Mouse (Mus musculus) T-helper 17 cell (primary cell): ENCODE results near the gene Nxf1.

Experiments
- in situ Hi-C, 2 experiments: fragments of 300-600 bp; cut with MboI, MseI; formaldehyde crosslinking; loops; 1 replicate in 1 of 2; 2 replicates in 1 of 2; pipeline ENCODE4 v1.15.1; 2025; ENCODE audit warnings: high pct_unique_total_duplicates in 2 of 2

The Nxf1 gene

DNA sequence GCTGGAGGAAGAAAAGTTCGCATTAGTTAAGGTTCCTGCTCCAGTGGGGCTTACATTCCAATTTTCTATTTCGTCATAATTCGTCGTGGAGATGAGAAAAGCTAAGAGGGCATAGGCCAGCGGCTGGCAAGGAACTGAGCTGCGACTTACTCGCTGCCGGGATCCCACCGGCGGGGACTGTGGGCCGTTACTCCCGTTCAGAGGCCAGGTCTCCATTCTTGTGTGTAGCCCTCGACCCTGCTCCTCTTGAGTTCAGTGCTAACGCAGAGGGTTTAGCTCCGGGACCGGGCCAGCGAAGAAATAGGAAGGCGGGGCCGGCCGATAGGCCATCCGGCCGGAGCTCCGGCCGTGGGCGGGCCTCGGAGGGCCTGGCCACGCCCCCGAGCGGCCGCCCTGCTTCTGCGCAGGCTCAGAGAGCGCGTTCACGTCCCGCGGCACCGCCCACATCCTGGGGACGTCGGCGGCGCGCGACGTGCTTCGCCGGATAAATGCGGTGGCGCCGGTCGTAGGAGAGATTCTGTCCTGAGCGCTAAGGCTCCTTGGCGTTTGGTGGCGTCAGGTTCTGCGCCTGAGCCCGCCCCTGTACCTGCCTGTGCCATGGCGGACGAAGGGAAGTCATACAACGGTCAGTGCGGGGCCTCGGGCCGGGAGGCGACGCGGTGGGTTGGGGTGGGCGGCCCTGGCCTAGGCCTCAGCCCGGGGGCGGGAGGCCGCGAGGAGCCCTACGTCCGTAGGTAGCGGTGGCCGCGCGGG is at the start of gene Nxf1:
Nxf1 (plus strand) TSS at position 439 of the 753 bp plus-strand sequence.
- in situ Hi-C loops: no loop called here

DNA sequence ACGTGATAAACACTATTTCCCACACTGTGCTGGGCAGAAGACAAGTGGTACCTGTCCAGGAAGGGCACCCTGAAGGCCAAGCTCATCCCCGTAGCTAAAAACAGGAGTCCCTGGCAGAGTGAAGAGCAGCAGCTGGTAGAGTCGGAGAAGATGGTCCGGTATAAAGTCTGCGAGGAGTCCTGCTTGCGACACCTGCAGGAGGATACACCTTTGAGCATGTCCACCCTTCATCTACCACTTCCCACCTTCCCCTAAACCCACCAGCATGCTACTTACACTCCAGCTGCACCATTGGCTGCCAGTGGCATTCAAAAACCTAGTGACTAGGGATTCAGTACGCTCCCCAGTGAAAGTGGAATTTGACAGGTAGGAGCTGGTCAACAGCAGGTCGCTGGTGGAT is 47.9 kb upstream of the Nxf1 start:
- in situ Hi-C loops: loop anchor here in 1 of 2 experiments (25.0 kb wide), 1 partner anchor 1222 kb away; the partner anchor contains the start of genes Atl3 and Rtn3

DNA sequence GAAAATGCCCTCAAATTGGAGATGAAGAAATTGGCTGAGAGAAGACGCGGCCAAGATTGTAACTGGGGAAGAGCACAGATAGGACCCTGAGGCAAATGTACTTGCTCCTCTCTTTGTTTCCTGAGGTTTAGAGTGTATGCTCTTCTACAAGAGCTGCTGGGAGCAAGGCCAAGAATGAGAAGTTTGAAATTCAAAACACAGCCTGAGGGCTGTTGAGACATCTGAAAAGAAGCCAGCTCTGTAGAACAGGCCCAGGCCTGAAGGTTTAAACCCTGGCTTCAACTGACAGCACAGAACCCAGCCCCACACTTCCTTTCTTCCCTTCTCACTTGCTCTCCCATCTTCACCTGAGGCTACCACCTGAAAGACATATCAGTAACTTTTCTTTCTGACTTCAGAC is 46.8 kb upstream of the Nxf1 start:
- in situ Hi-C loops: loop anchor here (10.0 to 25.0 kb wide), 3 partner anchors 1223 to 1275 kb away; partner anchors contain the start of genes Rtn3 (in 2 of the 2), Atl3 (in 1 of the 2) and Fth1 (in 1 of the 2)

DNA sequence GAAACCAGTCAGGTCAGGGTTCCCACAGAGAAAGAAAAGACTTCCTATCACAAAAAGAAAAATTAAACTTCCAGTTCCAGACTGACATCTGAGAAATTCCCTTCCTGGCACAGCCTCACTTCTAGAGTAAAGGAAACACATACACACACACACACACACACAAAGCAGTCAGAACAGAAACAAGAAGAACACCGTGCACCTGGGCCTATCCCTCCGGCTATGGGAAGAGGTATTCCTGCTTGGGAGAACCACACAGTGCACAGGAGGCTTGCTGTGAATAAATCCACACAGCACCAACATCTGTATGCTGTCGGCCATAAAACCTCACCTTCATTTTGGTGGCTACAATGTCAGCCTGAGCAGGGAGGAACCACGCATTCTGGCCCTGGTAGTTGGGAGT is 45.4 kb upstream of the Nxf1 start:
- in situ Hi-C loops: loop anchor here (10.0 to 25.0 kb wide), 3 partner anchors 1224 to 1273 kb away; partner anchors contain the start of genes Rtn3 (in 2 of the 2), Atl3 (in 1 of the 2) and Fth1 (in 1 of the 2)

DNA sequence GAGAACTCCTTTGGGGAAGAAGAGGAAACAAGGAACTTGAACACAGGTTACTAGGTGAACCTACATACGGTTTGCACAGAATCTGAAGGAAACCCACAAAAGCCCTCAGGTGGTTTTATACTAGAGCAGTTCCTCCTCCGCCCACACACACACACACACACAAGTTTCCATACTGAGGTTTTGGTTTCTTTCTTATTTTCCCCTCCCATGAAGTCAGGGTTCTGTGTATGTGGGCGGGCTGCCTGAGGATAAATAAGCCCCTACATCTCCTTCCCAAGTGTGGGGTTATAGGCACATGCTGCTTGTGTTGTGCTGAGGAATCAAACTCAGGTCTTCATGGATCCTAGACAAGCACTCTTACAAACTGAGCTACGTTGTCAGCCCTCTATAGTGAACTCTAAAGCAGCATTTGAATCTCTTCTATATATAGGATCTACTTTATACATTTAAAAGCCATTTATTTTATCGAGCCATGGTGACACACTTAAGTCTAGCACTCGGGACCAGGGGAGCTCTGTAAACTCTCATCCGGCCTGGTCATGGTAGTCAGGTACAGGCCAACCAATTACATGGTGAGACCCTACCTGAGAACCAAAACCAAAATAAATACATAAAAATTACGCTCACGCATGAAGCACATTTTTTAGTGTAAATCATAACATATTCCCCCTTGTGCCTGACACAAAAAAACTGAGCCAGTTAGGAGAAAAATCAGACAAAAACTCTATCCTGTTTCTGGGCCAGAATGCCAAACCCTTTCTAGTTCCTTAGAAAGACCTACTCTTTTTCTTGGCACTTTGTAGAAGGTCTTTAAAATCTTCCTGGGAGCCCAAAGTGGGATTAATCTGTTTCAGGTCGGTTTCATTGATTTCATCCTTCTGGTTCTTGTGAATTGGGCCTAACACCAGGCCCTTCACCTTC is 44.7 kb upstream of the Nxf1 start:
- in situ Hi-C loops: loop anchor here (10.0 to 25.0 kb wide), 3 partner anchors 1225 to 1273 kb away; partner anchors contain the start of genes Rtn3 (in 2 of the 2), Atl3 (in 1 of the 2) and Fth1 (in 1 of the 2)

DNA sequence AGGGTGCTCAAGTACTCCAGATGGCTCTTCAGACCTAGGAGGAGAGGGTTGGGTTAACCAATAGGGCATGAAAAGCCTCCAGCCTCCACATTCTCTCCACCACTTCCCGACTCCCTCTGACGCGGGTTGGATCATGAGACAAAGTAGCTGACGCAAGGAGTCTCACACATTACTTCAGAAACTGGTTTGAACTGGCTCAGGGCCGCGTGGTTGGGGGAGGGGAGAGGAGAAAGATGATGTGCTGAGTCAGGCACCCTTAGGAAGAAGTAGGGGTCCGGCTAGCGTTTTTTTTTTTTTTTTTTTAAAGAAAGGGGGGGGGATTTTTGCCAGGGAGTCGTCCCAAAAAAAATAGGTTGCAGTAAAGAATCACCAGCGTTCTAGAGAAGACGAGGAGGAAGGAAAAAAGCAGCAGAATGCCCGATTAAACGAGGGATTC is 44.0 kb upstream of the Nxf1 start:
- in situ Hi-C loops: loop anchor here (10.0 to 25.0 kb wide), 3 partner anchors 1226 to 1272 kb away; partner anchors contain the start of genes Rtn3 (in 2 of the 2), Atl3 (in 1 of the 2) and Fth1 (in 1 of the 2)

DNA sequence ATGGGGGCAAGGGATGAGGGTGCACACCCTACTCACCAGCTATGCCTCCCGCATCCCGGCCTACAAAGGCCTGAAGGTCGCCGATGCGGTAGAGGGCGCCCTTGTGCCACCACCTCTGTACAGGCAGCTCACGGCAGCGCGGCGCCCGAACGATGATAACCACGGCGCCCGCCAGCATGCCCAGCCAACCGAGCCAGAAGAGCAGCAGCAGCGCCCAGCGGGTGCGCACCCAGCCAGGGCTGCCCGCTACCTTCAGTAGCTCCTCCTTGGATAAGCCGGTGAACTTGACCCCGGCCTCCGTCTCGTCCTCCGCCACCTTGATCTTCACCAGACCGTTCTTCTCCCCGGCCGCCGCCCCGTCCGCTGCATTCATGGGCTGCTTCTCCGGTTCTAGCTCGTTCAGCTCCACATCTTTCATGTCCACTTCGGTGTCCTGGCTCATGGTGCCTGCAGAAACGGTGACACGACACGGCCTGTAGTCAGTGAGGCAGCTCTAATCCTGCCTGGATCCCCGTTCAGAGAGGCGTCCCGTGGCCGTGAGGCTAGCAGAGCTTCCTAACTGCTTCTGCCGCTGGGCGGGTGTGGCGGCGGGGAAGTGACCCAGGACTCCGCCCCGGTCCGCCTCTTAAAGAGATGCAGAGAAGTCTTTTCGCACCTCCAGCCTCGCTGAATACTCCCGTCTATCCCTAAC is 43.4 kb upstream of the Nxf1 start:
- in situ Hi-C loops: loop anchor here (10.0 to 25.0 kb wide), 3 partner anchors 1226 to 1271 kb away; partner anchors contain the start of genes Rtn3 (in 2 of the 2), Atl3 (in 1 of the 2) and Fth1 (in 1 of the 2)

DNA sequence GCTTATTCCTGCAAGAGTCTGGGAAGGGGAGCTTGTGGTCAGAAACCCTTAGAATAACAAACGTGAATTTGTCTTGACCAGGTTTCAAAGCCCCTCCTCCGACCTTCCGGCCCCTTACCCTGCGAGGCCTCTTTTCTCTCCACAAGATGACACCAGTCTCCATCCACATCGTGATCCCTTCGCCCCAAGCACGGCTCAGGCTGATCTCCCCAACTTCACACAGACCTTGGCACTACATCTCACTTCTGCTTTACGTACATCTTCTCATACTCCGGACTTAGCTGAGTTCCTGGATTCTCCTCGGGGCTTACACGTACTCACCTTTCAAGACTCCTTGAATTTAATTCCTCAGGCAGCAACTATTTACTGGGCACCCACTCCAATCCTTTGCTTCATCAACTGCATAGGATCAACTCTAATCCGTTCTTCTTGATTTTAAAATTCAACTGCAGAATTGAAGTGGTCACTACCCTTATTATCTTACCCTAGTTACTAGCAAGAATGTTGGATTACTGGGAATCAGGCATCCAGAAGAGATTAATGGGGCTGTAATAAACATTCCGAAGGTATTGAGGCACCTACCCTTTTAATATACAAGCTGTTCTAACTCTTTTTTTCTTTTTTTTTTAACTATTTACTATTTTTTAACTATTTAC is 42.7 kb upstream of the Nxf1 start:
- in situ Hi-C loops: loop anchor here (10.0 to 25.0 kb wide), 3 partner anchors 1227 to 1271 kb away; partner anchors contain the start of genes Rtn3 (in 2 of the 2), Atl3 (in 1 of the 2) and Fth1 (in 1 of the 2)

DNA sequence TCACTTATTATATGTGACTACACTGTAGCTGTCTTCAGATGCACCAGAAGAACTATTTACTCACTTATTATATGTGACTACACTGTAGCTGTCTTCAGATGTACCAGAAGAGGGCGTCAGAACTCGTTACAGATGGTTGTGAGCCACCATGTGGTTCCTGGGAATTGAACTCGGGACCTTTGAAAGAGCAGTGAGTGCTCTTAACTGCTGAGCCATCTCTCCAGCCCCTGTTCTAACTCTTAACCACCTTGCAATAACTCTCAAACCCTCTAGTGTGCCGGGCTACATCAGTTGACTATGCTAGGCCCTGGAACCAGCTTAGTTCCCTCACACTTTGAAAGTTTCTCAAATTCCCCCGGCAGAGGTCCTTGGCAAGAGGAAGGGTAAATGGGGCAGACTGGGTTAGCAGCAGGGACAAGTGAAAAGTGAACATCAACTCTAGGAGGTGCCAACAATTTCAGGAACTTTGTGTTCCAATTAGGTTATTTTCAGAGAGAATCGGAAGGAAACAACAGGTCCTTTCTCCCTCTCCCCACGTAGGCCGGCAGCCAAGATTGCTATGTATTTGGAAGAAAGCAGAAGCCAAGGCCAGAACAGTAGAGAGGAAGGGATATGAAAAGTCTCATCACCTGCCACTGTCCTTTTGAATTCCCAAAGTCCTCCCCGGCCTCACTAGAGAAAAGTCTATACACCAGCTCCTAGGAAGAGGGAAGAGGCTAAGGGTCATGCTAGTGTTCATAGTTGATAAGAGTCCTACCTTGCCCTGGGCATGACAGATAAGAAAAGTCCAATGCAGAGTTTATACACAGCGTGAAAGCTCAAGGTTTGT is 42.0 kb upstream of the Nxf1 start:
- in situ Hi-C loops: loop anchor here (10.0 to 25.0 kb wide), 3 partner anchors 1228 to 1270 kb away; partner anchors contain the start of genes Rtn3 (in 2 of the 2), Atl3 (in 1 of the 2) and Fth1 (in 1 of the 2)

DNA sequence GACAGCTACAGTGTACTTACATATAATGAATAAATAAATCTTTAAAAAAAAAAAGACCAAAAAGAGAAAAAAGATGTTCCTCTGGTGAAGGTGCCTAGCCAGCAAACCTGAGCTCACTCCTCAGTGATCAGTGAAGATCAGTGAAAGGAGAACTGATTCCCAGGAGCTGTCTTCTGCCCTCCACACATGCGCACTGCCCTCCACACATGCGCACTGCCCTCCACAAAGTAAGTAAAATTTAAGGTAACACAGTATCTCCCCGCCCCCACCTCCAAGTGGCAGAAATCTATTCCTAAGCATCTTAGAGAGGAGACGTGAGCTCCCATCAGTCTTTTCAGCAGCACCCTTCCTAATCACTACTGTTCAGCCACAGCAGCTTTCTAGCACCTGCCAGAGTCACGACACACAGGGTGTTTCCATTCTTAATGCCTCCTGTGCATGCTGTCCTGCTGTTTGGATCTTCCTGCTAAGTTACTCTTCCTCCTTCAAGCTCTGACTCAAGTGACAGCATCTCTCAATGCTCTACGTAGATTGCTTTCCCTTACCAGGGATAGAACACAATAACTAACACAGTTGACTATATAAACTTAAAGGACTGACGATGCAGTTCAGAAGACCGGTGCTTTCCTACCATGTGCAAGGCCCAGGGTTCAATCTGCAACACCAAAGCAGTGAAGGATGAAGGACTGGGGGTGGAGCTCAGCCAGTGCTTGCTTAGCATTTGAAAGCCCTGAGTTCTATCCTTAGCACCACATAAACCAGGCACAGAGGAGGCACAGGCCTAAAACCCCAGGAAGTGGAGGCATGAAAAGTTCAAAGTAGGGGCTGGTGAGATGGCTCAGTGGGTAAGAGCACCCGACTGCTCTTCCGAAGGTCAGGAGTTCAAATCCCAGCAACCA is 40.8 kb upstream of the Nxf1 start:
- in situ Hi-C loops: loop anchor here (10.0 to 25.0 kb wide), 3 partner anchors 1229 to 1269 kb away; partner anchors contain the start of genes Rtn3 (in 2 of the 2), Atl3 (in 1 of the 2) and Fth1 (in 1 of the 2)

DNA sequence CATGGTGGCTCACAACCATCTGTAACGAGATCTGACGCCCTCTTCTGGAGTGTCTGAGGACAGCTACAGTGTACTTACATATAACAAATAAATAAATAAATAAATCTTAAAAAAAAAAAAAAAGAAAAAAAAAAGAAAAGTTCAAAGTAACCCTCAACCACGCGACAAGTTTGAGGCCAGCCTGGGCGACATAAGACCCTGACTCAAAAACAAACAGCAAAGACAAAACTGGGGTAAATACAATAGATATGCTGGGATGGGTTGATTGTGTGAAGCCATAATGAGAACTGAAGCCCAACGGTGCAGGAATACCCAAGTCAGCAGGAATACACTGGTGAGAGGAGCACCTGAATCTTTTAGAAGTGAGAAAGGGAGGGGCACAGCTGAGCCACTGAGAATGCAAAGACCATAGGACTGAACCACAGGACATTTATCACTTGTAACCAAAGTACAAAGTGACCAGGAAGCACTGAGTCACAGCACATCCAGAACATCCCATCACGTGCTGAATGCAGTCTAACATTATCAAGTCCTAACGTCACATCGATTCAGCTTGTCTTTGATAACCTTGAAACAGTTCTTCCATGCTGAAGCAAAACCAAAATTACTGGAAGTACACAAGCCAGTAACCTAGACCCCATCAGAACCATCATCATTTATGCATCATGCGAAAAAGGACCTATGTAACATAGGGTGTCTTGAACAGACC is 40.0 kb upstream of the Nxf1 start:
- in situ Hi-C loops: loop anchor here (10.0 to 25.0 kb wide), 3 partner anchors 1230 to 1268 kb away; partner anchors contain the start of genes Rtn3 (in 2 of the 2), Atl3 (in 1 of the 2) and Fth1 (in 1 of the 2)

DNA sequence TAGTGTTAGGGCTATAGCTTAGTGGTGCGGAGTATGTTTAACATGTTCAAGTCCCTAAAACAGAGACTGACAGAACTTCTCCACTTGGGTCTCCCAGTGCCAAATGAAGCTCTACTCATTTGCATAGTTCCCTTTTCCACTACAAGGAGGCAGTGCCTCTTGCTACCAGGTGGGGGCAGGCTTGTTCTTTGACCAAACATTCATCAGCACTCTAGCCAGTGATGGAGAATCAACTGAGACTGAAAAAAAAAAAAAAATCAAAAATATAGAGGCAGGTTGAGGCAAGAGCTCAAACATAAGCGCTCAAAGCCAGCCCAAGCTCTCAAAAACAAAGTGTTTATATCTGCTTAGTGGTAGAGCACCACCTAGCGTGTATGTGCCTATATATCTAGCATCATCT is 38.5 kb upstream of the Nxf1 start:
- in situ Hi-C loops: loop anchor here (10.0 to 25.0 kb wide), 3 partner anchors 1231 to 1266 kb away; partner anchors contain the start of genes Rtn3 (in 2 of the 2), Atl3 (in 1 of the 2) and Fth1 (in 1 of the 2)

DNA sequence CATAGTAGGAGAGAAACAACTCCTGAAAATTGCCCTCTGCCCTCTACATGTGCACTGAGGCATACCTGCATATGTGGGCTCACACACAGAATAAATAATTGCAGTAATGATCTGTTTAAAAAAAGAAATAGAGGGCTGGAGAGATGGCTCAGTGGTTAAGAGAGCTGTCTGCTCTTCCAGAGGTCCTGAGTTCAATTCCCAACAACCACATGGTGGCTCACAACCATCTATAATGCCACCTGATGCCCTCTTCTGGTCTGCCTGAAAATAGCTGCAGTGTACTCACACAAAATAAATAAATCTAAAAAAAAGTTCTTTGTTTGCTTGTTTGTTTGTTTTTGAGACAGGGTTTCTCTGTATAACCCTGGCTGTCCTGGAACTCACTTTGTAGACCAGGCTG is 37.8 kb upstream of the Nxf1 start:
- in situ Hi-C loops: loop anchor here (10.0 to 25.0 kb wide), 3 partner anchors 1232 to 1266 kb away; partner anchors contain the start of genes Rtn3 (in 2 of the 2), Atl3 (in 1 of the 2) and Fth1 (in 1 of the 2)

DNA sequence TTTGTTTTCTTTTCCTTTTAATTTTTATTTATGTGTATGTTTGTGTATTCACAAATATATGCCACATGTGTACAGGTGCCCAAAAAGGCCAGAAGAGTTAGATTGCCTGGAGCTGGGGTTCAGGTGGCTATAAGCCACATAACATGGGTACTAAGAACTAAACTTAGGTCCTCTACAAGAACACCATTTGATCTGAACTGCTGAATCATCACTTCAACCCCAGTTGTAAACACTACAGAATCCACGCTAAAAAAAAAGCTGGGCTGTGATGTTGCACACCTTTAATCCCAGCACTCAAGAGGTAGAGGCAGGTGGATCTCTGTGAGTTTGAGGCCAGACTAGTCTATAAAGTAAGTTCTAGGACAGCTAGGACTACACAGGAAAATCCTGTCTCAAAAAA is 35.5 kb upstream of the Nxf1 start:
- in situ Hi-C loops: loop anchor here in 1 of 2 experiments (25.0 kb wide), 1 partner anchor 1234 kb away; the partner anchor contains the start of genes Atl3 and Rtn3

DNA sequence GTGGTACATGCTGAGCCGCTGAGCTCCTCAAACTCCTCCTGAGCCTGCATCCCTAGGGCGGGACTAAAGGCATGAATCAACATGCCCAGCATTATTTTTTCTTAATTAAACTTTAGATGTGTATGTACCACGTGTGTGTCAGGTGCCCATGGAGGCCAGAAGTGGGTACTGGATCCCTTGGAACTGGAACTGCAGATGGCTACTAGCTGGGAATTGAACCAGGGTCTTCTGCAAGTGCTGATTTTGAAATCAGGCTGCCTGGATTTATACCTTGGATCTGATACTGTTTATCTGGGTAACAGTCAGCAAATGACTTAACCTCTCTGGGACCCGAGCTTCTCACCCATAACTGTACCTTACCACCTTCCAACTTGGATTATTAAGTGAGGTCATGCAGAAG is 34.9 kb upstream of the Nxf1 start:
- in situ Hi-C loops: loop anchor here in 1 of 2 experiments (25.0 kb wide), 1 partner anchor 1235 kb away; the partner anchor contains the start of genes Atl3 and Rtn3

DNA sequence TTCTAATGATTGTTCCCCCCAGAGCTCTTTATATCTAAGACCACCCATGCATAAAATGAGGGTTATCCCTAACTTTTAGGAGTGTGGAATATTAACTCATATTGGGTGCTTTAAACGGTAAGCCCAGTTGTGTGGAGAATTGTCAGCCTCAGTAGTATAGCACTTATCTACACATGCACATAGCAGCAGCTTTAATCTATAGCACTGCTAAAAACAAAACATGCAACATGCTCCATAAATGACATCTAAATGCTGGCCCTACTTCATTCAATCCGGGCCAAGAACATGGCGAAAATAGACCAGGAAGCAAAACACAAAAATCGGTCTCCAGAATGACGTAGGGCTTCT is 34.3 kb upstream of the Nxf1 start:
- in situ Hi-C loops: loop anchor here in 1 of 2 experiments (25.0 kb wide), 1 partner anchor 1235 kb away; the partner anchor contains the start of genes Atl3 and Rtn3
